In the genomic region with DNA sequence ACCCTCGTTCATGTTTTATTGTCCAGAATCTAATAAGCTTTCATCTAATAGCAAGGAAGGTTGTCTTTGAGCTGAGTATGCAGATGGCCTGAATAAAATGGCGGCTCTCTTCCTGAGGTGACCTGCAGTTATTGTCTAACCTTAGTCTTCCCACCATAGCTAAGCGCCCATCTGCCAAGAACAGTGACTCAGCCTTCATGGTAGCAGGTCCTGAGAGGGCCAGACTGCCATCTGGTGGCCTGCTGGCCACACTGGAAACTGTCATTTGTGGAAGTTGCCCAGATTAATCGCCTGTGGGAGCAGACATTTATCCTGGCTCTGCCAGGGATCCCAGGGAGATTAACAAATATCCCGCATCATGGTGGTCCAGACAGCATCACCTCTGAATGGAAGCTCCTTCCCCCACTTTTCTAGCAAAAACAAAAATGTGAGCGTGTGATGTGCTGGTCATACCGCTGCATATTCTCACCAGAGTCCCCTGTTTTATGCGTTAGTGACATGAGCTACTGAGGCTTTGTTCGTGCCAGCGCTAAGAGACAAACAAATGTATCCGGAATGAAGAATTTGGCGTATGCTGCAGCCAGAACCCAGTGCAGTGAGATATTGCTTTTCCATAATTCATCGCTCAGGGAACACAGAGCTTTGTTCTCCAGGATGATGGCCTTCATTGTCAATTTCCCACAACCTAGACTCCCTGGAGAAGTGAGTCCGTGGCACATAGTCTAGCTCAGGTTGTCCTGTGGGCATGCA, we compare ENCODE assay signal across 8 mouse cellular contexts. TPM values are rescaled to one million over a fixed set of nuclear protein-coding genes. Genes with fewer than 3 reads are reported as not detected.
DNase-seq lines count a peak whose midpoint lies in the region; ATAC-seq and TF ChIP-seq lines count a peak whose summit lies in the region.

No protein-coding gene starts in this region.

- in situ Hi-C loops in ES-E14 (cut with MboI; ENCODE audit: low sequenced_read_pairs in 2 of 2, unreplicated experiment in 2 of 2) = no loop called here

- H3K4me1 ChIP-seq in ES-E14 (ENCODE audit: control insufficient read depth in 2 of 2, insufficient read depth in 2 of 2, low read length in 2 of 2, poor library complexity in 1 of 2) = peaks cover 0 to 10% of the 10 kb centered on the region in 2 experiments; a peak in 1 of 4 replicates

- H3K9ac ChIP-seq in ES-E14 (ENCODE audit: insufficient read depth, low read depth, low read length, poor library complexity, severe bottlenecking) = no peak overlapping the region

- DNase-seq in ES-E14 (ENCODE audit: low read depth, low spot score) = no peak
- peak; percentile 75 for DNase-seq in adrenal gland, adult 8-10 months
- DNase-seq in embryo, embryonic 9.5 days (ENCODE audit: extremely low spot score) = peak; percentile 54
- DNase-seq in heart, adult 9 months (ENCODE audit: low spot score in 2 of 2) = peak; percentile 61 to 74
- DNase-seq in layer of hippocampus, adult 11-12 months (ENCODE audit: low spot score) = peak; percentile 80
- peak; percentile 87 for DNase-seq in lung, postnatal 10 days
- DNase-seq in retina, postnatal 1 day = peak; percentile 87

- no peak for ATAC-seq in monocyte, adult 5-6 weeks (replicated peaks; ENCODE audit: insufficient number of reproducible peaks, low FRiP score, low TSS enrichment, poor library complexity, severe bottlenecking)

- H3K36me3 ChIP-seq in ES-E14 (ENCODE audit: control insufficient read depth, insufficient read depth, low read length, poor library complexity, severe bottlenecking) = no peaks in the 10 kb centered on the region

- no peak overlapping the region for H3K4me3 ChIP-seq in ES-E14 (ENCODE audit: insufficient read depth in 1 of 2, low read depth in 1 of 2, low read length in 2 of 2, poor library complexity in 1 of 2, severe bottlenecking in 1 of 2)

- H3K27ac ChIP-seq in ES-E14 (ENCODE audit: insufficient read depth, low read depth, low read length, poor library complexity, severe bottlenecking) = no peak overlapping the region

- H3K9me3 ChIP-seq in ES-E14 (ENCODE audit: control insufficient read depth, insufficient read depth, low read depth, low read length) = no peaks in the 10 kb centered on the region

TF ChIP-seq in ES-E14, 5 proteins besides CTCF, POLR2A, EP300 and RAD21:
- TF ChIP-seq HCFC1 (IDR thresholded peaks at IDR 0.05; ENCODE audit: borderline replicate concordance, insufficient read depth, low read length) = no peak
- no peak for TF ChIP-seq CHD2 (IDR thresholded peaks at IDR 0.05; ENCODE audit: low read depth, low read length)
- peak; percentile 40; the same call in 1 of the 2 replicates for TF ChIP-seq ZC3H11A (IDR thresholded peaks at IDR 0.05; ENCODE audit: borderline replicate concordance, low read depth, low read length)
- TF ChIP-seq MAFK (IDR thresholded peaks at IDR 0.05; ENCODE audit: insufficient read depth, low read depth, low read length) = peak; percentile 87
- TF ChIP-seq ZNF384 (IDR thresholded peaks at IDR 0.05; ENCODE audit: low read depth, low read length) = no peak

RNA-seq across cellular contexts. Expression of a gene that starts 11.5 kb away (rescaled TPM):
- total RNA-seq in ES-E14 (2012; rRNA removed) = 1.9 and 3.1 TPM in 2 replicates
- total RNA-seq in adrenal gland, adult 8-10 months (2022) = 10 to 100 TPM in 2 of 4 experiments, 1 to 10 TPM in 2; 7.2 to 20.4 (median 14.7) TPM
- not detected in 3 replicates for total RNA-seq in monocyte, adult 5-6 weeks (2017)

RNA-seq across cellular contexts. Expression of a gene that starts 17.1 kb away (rescaled TPM):
- 0.69 and 0.89 TPM in 2 replicates for total RNA-seq in ES-E14 (2012; rRNA removed)
- 1 to 10 TPM; 2.9 to 6.1 (median 3.9) TPM for total RNA-seq in adrenal gland, adult 8-10 months (2022)
- total RNA-seq in monocyte, adult 5-6 weeks (2017) = not detected in 3 replicates

RNA-seq across cellular contexts. Expression of a gene that starts 53.2 kb away (rescaled TPM):
- 13.4 and 14.2 TPM in 2 replicates for total RNA-seq in ES-E14 (2012; rRNA removed)
- total RNA-seq in adrenal gland, adult 8-10 months (2022) = 100 to 1,000 TPM; 172 to 218 (median 206) TPM
- 61.5 to 65.7 TPM (median 63.1 TPM) in 3 replicates for total RNA-seq in monocyte, adult 5-6 weeks (2017)

RNA-seq across cellular contexts. Expression of a gene that starts 55.2 kb away (rescaled TPM):
- 58.4 and 62.3 TPM in 2 replicates for total RNA-seq in ES-E14 (2012; rRNA removed)
- 10 to 100 TPM; 54.2 to 59.0 (median 56.8) TPM for total RNA-seq in adrenal gland, adult 8-10 months (2022)
- 10.8 to 12.0 TPM (median 11.9 TPM) in 3 replicates for total RNA-seq in monocyte, adult 5-6 weeks (2017)
